Mouse (Mus musculus): Measurements from ENCODE around the gene Lrrfip2.

- TF ChIP-seq HCFC1 (IDR thresholded peaks at IDR 0.05; ENCODE audit: borderline replicate concordance, insufficient read depth, low read length) (no peak), MAFK (IDR thresholded peaks at IDR 0.05; ENCODE audit: insufficient read depth, low read depth, low read length) (no peak)
Measured at GRCm38 (mm10) chr9:111221580-111221979, 104.2 kb downstream of the Lrrfip2 start.
